Mouse (Mus musculus) megakaryocyte, embryonic 14.5 days (primary cell): Measurements from ENCODE around the gene Naip5.
"Not testable (repeated sequence)": the region's sequence is repeated elsewhere in the genome, so short reads cannot be mapped to it uniquely, and the experiment has no call there.

Experiments used
- FLI1 ChIP-seq: IDR thresholded peaks from 2 replicates; pipeline ENCODE4 v1.6.1; 2012; ENCODE audit warnings: low read length, inconsistent platforms, mixed read lengths
- GATA1 ChIP-seq: IDR thresholded peaks from 3 replicates; pipeline ENCODE4 v1.6.1; 2012; ENCODE audit warnings: mixed read lengths, low read length, inconsistent platforms, borderline replicate concordance

- TF ChIP-seq GATA1, FLI1: not testable (repeated sequence)
These were observed 5.8 kb upstream of the Naip5 start for GRCm38 (mm10) chr13:100251897-100252296.
